Mouse (Mus musculus) adrenal gland, adult 18-20 months (tissue): ENCODE measurements around the gene 3110082I17Rik. TPM values are rescaled to one million over a fixed set of nuclear protein-coding genes. Genes with fewer than 3 reads are reported as not detected.

Experiments used
- DNase-seq, 2 experiments: peaks; one replicate each; pipeline ENCODE4 v3.0.0; 2021 to 2022; ENCODE audit warnings: low spot score in 2 of 2
- total RNA-seq, 2 experiments: library from RNA; stranded (reverse); gene quantifications; 1 replicate in 1 of 2; 2 replicates in 1 of 2; pipeline ENCODE4 v1.2.3; 2021

3110082I17Rik gene
- total RNA-seq, 2 experiments from 2014 or later, result 8.0 to 8.4 TPM

- DNase-seq, result peak; percentile 92
Observed at GRCm38 (mm10) chr5:139380385-139381248, 79.7 kb downstream of the 3110082I17Rik start.

GRCm38 (mm10) chr5:139379771-139380384, 80.4 kb downstream of the 3110082I17Rik start:
- DNase-seq, result no peak

GRCm38 (mm10) chr5:139378986-139379629, 81.2 kb downstream of the 3110082I17Rik start:
- DNase-seq, result peak; percentile 55 to 63

- DNase-seq, result no peak
Observed at GRCm38 (mm10) chr5:139378271-139378556, 82.1 kb downstream of the 3110082I17Rik start.

- DNase-seq, result peak; percentile 56 to 68
Observed at GRCm38 (mm10) chr5:139377468-139378270, 82.7 kb downstream of the 3110082I17Rik start, which contains the start of gene Gpr146. Gene Gpr146 (plus strand): TSS chr5:139377697.

GRCm38 (mm10) chr5:139374841-139375240, 85.5 kb downstream of the 3110082I17Rik start:
- no peak for DNase-seq

GRCm38 (mm10) chr5:139373889-139374444, 86.4 kb downstream of the 3110082I17Rik start:
- no peak for DNase-seq

- no peak for DNase-seq
Observed at GRCm38 (mm10) chr5:139373126-139373525, 87.2 kb downstream of the 3110082I17Rik start.

- DNase-seq, result peak; percentile 90 to 92
Observed at GRCm38 (mm10) chr5:139371631-139372401, 88.5 kb downstream of the 3110082I17Rik start.

- no peak for DNase-seq
Observed at GRCm38 (mm10) chr5:139371118-139371517, 89.2 kb downstream of the 3110082I17Rik start.

- DNase-seq, result no peak
Observed at GRCm38 (mm10) chr5:139370336-139370735, 90.0 kb downstream of the 3110082I17Rik start.

GRCm38 (mm10) chr5:139368638-139369320, 91.5 kb downstream of the 3110082I17Rik start:
- no peak for DNase-seq

GRCm38 (mm10) chr5:139367884-139368458, 92.4 kb downstream of the 3110082I17Rik start:
- DNase-seq, result no peak

GRCm38 (mm10) chr5:139366484-139366883, 93.8 kb downstream of the 3110082I17Rik start:
- DNase-seq, result no peak

GRCm38 (mm10) chr5:139365827-139366226, 94.5 kb downstream of the 3110082I17Rik start:
- DNase-seq, result no peak

- no peak for DNase-seq
Observed at GRCm38 (mm10) chr5:139364911-139365571, 95.3 kb downstream of the 3110082I17Rik start.

GRCm38 (mm10) chr5:139364260-139364910, 95.9 kb downstream of the 3110082I17Rik start:
- DNase-seq, result peak; percentile 91 to 95

- no peak for DNase-seq
Observed at GRCm38 (mm10) chr5:139363858-139364257, 96.5 kb downstream of the 3110082I17Rik start.
